Mouse (Mus musculus): ENCODE measurements at regions not wholly inside any gene's neighbourhood (a gene's known extent, or its start where the extent isn't known, plus 50 kb on each side); places are given as distances from the start of the nearest gene placed in this dataset.

DNA sequence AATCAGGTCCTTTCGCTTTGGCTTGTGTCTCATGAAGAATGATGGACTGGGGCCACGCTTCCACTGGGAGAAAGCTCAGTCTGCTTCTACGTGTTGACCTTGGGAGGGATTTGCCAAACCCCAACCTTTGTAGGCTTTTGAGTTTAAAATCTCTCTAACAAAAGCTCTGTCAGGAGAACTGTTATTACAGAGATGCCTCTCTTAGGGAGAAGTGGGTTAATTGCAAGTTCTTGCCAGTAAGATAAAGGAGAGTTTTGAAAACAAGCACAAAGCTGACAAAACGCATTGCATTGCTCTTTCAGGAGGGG, 351.5 kb upstream of the Tenm3 start:
- DNase-seq (ENCODE audit: low spot score) (no peak), ATAC-seq (ENCODE audit: low FRiP score, low TSS enrichment) (no peak)
- Histone ChIP-seq H3K36me3 (ENCODE audit: control insufficient read depth, insufficient read depth, low read length) (no peaks in the 10 kb centered on the region), H3K4me3 (ENCODE audit: low read depth, low read length) (no peak overlapping the region), H3K9me3 (ENCODE audit: control insufficient read depth, low read length) (no peaks in the 10 kb centered on the region), H3K4me2 (replicated peaks; ENCODE audit: low read depth) (no peak overlapping the region), H3K9ac (ENCODE audit: low read length) (no peak overlapping the region), H3K27ac (replicated peaks) (no peak overlapping the region), H3K27me3 (ENCODE audit: control insufficient read depth, insufficient read depth, low read length) (no peaks in the 10 kb centered on the region), H3K4me1 (replicated peaks; ENCODE audit: control insufficient read depth, insufficient read depth) (no peaks in the 10 kb centered on the region)
- TF ChIP-seq CTCF (IDR thresholded peaks at IDR 0.05; ENCODE audit: low read depth) (no peak), EP300 (optimal IDR thresholded peaks at IDR 0.05) (no peak)
- WGBS: 70% methylated on average over 4 of the region's 4 CpGs

DNA sequence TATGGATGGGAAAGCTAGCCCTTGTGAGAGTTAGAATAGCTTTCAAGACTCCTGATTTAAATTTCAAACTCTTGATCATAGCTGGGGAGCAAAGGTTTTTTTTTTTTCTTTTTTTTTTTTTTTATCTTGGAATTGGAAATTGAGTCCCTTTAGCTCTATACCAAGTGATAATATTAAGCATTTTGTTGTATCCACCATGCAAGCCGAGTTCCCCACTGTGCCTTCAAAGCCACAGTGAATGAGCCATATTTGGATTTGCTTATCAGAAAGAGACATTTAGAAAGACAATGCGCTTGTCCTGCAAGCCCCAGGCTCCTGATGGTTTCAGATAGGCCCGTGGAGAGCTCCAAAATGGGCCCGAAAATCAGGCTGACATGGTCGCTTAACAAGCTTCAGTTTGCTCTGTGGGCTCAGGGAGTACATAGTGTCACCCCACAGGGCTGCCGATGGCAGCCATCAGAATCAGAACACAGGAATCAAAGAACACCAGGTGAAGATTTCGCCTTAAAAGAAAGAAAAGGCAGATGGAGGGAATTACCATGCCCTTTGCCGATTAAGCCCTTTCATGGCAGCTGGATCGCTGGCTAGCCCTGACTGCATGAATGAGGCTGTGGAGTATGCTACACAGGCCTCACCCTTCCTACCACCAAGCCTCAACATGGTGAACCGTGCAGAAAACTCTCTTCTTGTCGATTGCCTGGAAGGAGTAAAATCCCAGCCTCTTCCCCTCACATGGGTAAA, 351.0 kb upstream of the Tenm3 start:
- Histone ChIP-seq H3K9me3 (ENCODE audit: control insufficient read depth, low read length) (no peaks in the 10 kb centered on the region), H3K27me3 (ENCODE audit: control insufficient read depth, insufficient read depth, low read length) (no peaks in the 10 kb centered on the region), H3K36me3 (ENCODE audit: control insufficient read depth, insufficient read depth, low read length) (no peaks in the 10 kb centered on the region), H3K9ac (ENCODE audit: low read length) (no peak overlapping the region), H3K4me3 (ENCODE audit: low read depth, low read length) (no peak overlapping the region), H3K4me1 (replicated peaks; ENCODE audit: control insufficient read depth, insufficient read depth) (no peaks in the 10 kb centered on the region), H3K27ac (replicated peaks) (no peak overlapping the region), H3K4me2 (replicated peaks; ENCODE audit: low read depth) (no peak overlapping the region)
- WGBS: 73% methylated on average over 11 of the region's 11 CpGs
- no peak for DNase-seq (ENCODE audit: low spot score)
- TF ChIP-seq CTCF (IDR thresholded peaks at IDR 0.05; ENCODE audit: low read depth): no peak
- no peak for TF ChIP-seq EP300 (optimal IDR thresholded peaks at IDR 0.05)
- ATAC-seq (ENCODE audit: low FRiP score, low TSS enrichment): no peak

GRCm38 (mm10) chr8:49186853-49187252, 343.1 kb upstream of the Tenm3 start:
- no peak overlapping the region for H3K27ac ChIP-seq (replicated peaks)
- no peak overlapping the region for H3K9ac ChIP-seq (ENCODE audit: low read length)
- H3K36me3 ChIP-seq (ENCODE audit: control insufficient read depth, insufficient read depth, low read length): no peaks in the 10 kb centered on the region
- no peak for TF ChIP-seq CTCF (IDR thresholded peaks at IDR 0.05; ENCODE audit: low read depth)
- DNase-seq (ENCODE audit: low spot score) (no peak), ATAC-seq (ENCODE audit: low FRiP score, low TSS enrichment) (no peak)
- H3K4me1 ChIP-seq (replicated peaks; ENCODE audit: control insufficient read depth, insufficient read depth): no peaks in the 10 kb centered on the region
- no peak overlapping the region for H3K4me3 ChIP-seq (ENCODE audit: low read depth, low read length)
- no peaks in the 10 kb centered on the region for H3K27me3 ChIP-seq (ENCODE audit: control insufficient read depth, insufficient read depth, low read length)
- H3K9me3 ChIP-seq (ENCODE audit: control insufficient read depth, low read length): no peaks in the 10 kb centered on the region
- whole genome bisulfite sequencing: 85% methylated on average over 3 of the region's 3 CpGs
- no peak overlapping the region for H3K4me2 ChIP-seq (replicated peaks; ENCODE audit: low read depth)

GRCm38 (mm10) chr8:49175386-49175785, 331.6 kb upstream of the Tenm3 start:
- H3K36me3 ChIP-seq (ENCODE audit: control insufficient read depth, insufficient read depth, low read length): no peaks in the 10 kb centered on the region
- no peak for ATAC-seq (ENCODE audit: low FRiP score, low TSS enrichment)
- H3K9me3 ChIP-seq (ENCODE audit: control insufficient read depth, low read length): no peaks in the 10 kb centered on the region
- TF ChIP-seq EP300 (optimal IDR thresholded peaks at IDR 0.05): no peak
- 0 out of 2 replicates have a peak, but pooled peaks have one; percentile 6 for TF ChIP-seq CTCF (IDR thresholded peaks at IDR 0.05; ENCODE audit: low read depth)
- no peak overlapping the region for H3K4me2 ChIP-seq (replicated peaks; ENCODE audit: low read depth)
- no peak for DNase-seq (ENCODE audit: low spot score)
- H3K27ac ChIP-seq (replicated peaks): no peak overlapping the region
- H3K4me1 ChIP-seq (replicated peaks; ENCODE audit: control insufficient read depth, insufficient read depth): no peaks in the 10 kb centered on the region
- H3K27me3 ChIP-seq (ENCODE audit: control insufficient read depth, insufficient read depth, low read length): no peaks in the 10 kb centered on the region
- no peak overlapping the region for H3K4me3 ChIP-seq (ENCODE audit: low read depth, low read length)
- WGBS: 66% methylated on average over 4 of the region's 4 CpGs
- H3K9ac ChIP-seq (ENCODE audit: low read length): no peak overlapping the region

DNA sequence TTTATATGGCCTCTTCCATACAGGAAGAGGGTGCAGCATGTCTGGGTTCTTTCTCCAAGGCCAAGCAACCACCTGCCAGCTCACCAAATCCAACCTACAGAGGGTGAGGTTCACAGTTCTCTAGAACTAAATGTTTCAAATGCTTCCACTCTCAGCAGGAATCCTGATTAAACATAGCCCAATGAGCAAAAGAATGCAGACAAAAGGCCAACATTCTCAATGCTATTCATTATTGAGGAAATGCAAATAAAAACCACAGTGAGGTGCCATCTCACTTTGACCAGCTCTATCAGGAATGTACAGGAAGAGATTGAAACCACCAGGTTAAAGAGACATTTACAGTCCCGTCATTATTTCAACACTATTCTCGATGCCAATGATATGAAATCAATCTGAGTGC, 331.2 kb upstream of the Tenm3 start:
- no peaks in the 10 kb centered on the region for H3K9me3 ChIP-seq (ENCODE audit: control insufficient read depth, low read length)
- no peak for ATAC-seq (ENCODE audit: low FRiP score, low TSS enrichment)
- no peak overlapping the region for H3K9ac ChIP-seq (ENCODE audit: low read length)
- no peaks in the 10 kb centered on the region for H3K27me3 ChIP-seq (ENCODE audit: control insufficient read depth, insufficient read depth, low read length)
- DNase-seq (ENCODE audit: low spot score): no peak
- no peak overlapping the region for H3K4me3 ChIP-seq (ENCODE audit: low read depth, low read length)
- TF ChIP-seq EP300 (optimal IDR thresholded peaks at IDR 0.05): no peak
- no peak for TF ChIP-seq CTCF (IDR thresholded peaks at IDR 0.05; ENCODE audit: low read depth)
- WGBS: 75% methylated on average over 2 of the region's 2 CpGs
- H3K36me3 ChIP-seq (ENCODE audit: control insufficient read depth, insufficient read depth, low read length): no peaks in the 10 kb centered on the region
- H3K4me2 ChIP-seq (replicated peaks; ENCODE audit: low read depth): no peak overlapping the region
- H3K27ac ChIP-seq (replicated peaks): no peak overlapping the region
- no peaks in the 10 kb centered on the region for H3K4me1 ChIP-seq (replicated peaks; ENCODE audit: control insufficient read depth, insufficient read depth)

- WGBS: 43% methylated on average over 4 of the region's 4 CpGs
- TF ChIP-seq CTCF (IDR thresholded peaks at IDR 0.05; ENCODE audit: low read depth) (no peak), EP300 (optimal IDR thresholded peaks at IDR 0.05) (no peak)
- H3K27me3 ChIP-seq (ENCODE audit: control insufficient read depth, insufficient read depth, low read length): no peaks in the 10 kb centered on the region
- no peak overlapping the region for H3K4me2 ChIP-seq (replicated peaks; ENCODE audit: low read depth)
- H3K4me1 ChIP-seq (replicated peaks; ENCODE audit: control insufficient read depth, insufficient read depth): no peaks in the 10 kb centered on the region
- no peak for ATAC-seq (ENCODE audit: low FRiP score, low TSS enrichment)
- no peak overlapping the region for H3K9ac ChIP-seq (ENCODE audit: low read length)
- H3K27ac ChIP-seq (replicated peaks): no peak overlapping the region
- H3K9me3 ChIP-seq (ENCODE audit: control insufficient read depth, low read length): no peaks in the 10 kb centered on the region
- no peak for DNase-seq (ENCODE audit: low spot score)
- H3K36me3 ChIP-seq (ENCODE audit: control insufficient read depth, insufficient read depth, low read length): no peaks in the 10 kb centered on the region
- no peak overlapping the region for H3K4me3 ChIP-seq (ENCODE audit: low read depth, low read length)
These were observed 315.6 kb upstream of the Tenm3 start for GRCm38 (mm10) chr8:49159318-49159717.
